Mouse (Mus musculus): Measurements from ENCODE around the gene Zscan20.
"Not testable (repeated sequence)": the region's sequence is repeated elsewhere in the genome, so short reads cannot be mapped to it uniquely, and the experiment has no call there.

Gene Zscan20

DNA sequence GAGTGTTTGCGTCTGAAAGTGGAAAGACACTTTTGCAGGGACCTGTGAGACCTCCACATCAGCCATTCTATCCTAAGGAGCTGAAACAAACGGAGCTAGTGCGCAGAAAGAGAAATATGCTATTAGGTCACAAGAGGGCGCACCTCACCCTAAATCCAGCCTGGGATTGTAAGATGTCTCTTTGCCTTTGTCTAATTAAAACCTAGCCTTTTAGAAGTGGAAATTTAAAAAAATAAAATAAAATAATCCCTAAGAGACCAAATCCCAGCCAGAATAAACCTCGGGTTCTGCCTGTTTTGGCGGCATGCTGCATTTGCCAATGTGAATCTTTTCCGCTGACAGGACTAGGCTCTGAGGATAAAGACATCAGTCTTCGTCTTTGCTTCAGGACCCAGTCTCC lies 3.4 kb upstream of the Zscan20 start:
- DNase-seq, result peak; percentile 65

DNA sequence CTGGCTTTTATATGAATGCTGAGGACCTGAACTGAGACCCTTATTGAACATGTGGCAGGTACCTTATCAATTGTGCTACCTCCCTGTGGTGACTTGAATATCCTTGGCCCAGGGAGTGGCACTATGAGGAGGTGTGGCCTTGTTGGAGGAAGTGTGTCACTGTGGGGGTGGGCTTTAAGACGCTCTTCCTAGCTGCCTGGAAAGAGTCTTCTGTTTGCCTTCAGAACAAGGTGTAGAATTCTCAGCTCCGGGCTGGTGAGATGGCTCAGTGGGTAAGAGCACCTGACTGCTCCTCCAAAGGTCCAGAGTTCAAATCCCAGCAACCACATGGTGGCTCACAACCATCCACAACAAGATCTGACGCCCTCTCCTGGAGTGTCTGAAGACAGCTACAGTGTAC lies 1.8 kb upstream of the Zscan20 start:
- DNase-seq, result not testable (repeated sequence)

DNA sequence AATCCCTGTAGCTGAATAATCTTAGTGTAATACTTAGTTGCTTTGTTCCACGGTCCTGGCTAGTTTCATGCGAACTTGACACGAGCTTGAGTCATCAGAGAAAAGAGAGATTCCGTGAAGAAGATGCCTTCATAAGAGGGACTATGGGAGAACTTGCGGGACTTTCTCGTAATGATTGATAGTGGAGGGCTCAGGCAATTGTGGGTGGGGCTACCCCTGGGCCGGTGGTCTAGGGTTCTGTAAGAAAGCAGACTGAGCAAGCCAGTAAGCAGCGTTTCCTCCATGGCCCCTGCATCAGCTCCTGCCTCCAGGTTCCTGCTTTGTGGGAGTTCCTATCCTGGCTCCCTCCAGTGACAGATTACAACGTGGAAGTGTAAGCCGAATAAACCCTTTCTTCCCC lies 808 bp upstream of the Zscan20 start:
- no peak for DNase-seq

DNA sequence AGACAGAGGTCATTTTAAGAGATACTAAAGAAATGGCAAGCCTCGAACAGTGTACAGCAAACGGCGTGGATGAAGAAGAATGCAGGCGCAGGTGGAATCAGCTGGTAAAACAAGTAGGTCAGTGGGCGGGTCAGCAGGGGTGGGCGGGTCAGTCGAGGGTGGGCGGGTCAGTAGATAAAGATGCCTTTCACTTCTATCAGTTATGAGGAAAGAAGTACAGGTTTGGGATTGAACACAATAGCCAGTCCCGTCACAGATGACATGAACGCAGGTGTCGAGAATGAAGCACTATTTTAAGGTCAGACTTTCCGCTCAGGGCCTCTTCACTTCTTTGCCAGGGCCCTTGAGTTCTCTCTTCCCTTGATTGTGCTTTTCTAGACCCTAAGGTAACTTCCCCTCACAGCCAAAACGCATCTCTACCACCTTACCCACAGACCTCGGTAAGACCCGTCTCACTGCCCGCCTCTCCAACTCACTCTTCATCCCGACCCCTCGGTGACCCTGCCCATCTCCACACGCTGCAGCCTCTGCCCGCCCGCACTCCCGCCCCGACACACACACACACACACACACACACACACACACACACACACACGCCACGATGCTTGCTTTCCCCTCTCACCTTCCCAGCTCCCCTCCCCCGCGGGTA lies 498 bp downstream of the Zscan20 start:
- DNase-seq, result peak; percentile 18

DNA sequence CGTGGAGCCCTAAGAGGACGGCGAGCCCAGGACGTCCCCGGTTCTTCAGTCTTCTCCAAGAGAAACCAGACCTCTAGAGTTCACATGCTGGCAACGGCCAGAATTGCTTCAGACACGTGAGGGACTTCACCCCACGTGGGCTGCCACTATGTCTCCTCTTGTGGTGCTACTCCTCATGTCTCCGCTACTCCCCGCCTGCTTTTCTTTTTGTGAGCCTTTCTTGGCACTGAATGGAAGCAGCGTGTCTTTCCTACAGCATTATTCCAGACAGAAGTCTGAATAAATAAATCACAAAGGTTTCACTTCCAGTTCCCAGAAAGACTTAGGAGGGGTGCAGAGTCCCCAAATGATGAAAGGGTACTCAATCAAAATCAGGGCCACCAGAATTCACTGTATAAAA lies 2.2 kb downstream of the Zscan20 start:
- DNase-seq, result no peak

DNA sequence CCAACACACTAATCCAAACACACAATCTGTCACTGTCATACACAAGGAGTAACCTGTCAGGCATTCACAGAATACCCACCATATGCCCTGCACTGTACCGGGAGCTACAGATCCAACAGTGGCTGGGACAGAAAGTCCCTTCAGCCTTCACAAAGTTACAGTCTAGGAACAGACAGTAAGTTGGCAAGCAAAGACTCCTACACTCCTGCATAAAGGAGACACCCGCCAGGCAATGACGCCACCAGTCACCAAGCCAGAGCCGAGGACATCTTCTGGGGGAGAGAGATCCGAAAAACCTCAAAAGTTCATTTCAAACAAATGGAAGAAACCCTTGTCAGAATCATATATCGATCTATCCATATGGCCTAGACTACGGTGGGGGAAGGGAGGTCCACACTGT lies 3.3 kb downstream of the Zscan20 start:
- DNase-seq, result no peak

DNA sequence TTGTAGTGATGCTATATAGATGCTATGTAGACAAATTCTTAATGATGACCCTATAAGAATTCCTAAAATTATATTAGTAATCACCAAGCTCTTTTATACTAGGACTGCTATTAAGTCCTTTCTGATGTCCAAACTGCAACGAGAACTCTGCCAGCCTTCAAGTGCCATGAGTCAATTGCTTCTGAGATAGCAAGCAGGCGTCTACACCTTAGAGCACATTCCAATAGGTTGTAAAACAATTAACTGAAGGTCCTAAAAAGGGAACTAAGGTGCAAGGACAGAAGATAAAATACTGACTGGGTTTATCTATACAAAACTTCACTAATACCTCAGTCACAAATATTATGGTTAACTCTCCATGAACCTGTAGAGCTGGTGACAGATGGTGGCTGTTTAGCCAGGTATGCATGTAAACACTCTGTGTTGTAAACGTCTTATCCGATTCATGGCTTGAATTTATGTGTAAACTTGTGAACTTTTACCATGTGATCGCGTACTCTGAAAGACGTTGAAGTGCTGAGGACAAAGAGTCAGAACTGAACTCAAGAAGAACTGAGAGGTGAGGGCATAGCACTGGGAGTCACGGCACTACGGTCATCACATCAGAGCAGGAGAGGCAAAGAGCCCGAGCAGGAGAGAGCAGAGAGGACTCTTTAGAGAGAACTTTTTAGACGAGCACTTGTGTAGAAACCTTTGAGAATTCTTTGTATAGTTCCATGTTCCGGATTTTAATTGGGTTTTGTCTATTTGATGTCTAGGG lies 11.9 kb downstream of the Zscan20 start:
- DNase-seq, result no peak

DNA sequence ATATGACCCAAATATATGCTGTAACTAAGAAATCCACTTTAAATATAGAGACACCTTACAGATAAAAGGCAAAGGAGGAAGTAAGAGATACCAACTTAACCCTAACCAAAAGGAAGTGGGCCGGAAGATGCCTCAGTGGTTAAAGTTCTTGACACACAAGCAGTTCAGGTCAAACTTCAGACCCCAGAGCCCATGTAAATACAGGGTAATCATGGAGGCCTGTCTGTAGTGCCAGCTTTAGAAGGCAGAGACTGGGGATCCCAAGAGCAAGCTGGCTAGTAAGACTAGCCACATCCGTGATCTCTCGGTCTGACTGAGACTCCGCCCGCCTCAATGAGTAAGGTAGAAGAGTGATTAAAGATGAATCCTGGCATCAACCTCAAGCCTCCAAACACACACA lies 15.8 kb downstream of the Zscan20 start:
- DNase-seq, result no peak

DNA sequence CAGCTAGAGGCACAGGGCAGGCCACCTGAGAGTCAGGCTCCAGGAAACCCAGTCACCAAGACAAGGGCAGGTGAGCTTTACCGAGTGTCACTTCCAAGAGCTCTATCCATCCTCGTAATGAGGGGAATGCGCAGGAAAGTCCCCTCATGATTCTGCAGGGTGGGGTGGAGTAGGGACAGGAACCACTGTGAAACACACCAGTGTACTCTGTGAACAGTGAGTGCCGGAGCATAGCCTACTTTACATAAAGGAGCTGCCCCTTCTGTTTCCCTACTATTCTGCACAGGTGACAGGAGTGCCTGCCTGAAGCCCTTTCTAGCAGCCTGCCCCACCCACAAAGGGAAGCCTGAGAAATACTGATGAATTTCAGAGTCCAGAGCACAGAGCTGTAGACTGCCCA lies 16.6 kb downstream of the Zscan20 start:
- DNase-seq, result no peak

DNA sequence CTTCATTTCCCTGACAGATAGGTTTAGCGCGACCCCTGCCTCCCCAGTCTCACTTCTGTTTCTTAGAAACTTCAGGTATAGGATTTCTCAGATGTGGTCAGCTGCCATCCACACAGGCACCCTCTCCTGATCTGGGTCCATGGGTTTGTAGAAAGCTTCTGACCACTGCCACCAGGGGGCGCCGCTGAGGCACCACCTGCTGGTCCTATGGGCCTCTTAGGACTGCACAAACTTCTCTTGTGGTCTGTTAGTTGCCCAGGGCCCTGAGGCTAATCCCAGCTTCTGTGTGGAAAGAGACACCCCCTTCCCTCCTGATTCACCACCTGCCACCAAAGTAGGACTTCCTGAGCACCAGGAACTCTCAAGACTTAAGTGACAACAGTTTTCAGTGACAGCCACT lies 30.7 kb downstream of the Zscan20 start:
- DNase-seq, result peak; percentile 10

DNA sequence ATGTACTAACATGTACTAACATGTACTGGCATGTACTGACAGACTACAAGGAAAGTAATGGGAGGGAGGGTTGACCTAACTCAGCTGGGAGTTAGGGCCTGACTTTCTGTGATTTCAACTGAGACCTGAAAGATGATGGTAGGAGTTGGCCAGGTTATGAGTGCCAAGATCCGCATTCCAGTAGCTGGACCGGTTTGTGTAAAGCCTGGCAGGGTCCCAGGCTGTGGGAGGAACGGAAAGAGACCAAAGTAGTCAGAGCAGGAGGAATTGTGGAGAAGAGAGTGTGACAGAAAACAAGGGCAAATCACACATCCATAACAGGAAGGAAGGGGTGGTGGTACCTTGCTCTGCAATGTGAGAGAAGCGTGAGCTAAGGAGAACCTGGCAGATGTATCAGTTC lies 34.1 kb downstream of the Zscan20 start:
- peak; percentile 23 for DNase-seq

DNA sequence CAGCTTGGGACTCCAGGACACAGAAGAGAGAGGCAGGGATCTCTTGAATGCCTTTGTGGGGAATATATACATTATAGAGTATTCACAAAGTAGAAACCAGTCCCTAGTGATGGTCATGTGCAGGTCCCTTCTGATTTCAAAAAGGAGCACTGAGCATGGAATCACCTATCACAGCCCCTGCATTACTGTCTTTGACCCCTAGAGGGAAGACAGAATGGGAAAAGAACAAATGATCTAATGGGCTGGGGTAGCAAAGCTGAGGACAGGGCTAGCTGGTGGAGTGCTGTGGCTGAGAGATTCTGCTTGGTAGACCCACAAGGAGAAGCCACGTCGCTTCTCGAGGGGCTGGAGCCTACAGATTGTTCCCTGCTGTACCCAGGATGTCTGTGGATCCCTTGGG lies 49.6 kb downstream of the Zscan20 start:
- DNase-seq, result no peak

DNA sequence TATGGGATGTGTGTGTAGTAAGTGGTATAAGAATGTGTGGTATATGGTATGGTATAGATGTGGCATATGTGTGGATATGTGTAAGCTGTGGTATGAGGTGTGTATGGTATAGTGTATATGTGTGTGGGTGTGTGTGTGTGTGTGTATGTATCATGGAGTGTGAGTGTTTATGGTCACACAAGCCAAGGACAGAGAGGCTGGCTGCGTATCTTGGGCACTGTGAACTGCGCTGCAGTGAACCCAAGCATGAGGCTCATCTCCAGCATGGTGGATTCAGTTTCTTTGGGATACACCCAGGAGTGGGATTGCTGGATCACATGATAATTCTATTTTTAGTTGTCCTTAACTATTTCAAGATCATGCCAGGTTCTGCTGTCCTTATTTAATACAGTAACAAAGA lies 55.7 kb downstream of the Zscan20 start:
- DNase-seq, result no peak

DNA sequence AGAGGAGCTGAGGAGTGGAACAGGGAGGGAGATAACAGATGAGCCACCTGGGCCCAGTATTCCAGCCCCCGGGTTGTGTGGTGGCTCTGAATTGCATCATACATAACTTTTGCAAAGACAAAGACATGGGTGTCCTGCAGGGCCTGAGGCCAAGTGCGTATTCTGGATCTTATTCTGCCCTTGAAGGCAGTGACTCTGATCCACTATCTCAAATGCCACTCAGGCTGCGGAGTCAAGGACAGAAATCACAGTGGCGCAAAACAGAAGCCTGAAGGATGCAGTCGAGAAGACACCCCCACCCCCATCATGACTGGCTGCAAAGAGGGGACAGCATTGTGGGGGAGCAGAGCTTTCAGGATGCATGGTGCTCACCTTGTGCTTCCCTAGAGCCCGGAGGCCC lies 59.1 kb downstream of the Zscan20 start:
- no peak for DNase-seq

DNA sequence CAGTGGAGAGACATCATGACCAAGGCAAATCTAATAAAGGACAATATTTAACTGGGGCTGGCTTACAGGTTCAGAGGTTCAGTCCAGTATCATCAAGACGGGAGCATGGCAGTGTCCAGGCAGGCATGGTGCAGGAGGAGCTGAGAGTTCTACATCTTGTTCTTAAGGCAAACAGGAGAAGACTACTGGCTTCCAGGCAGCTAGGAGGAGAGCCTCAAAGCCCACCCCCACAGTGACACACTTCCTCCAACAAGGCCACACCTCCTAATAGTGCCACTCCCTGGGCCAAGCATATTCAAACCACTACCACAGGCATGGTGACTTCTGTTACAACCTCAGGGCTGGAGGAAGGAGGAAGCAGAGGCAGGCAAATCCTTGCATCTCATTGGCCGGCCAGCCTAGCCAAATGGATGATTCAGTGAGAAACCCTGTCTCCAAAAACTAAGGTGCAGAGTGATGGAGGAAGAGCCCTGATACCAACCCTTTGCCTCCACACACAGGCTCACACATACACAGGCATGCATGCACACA lies 65.9 kb downstream of the Zscan20 start:
- not testable (repeated sequence) for DNase-seq

DNA sequence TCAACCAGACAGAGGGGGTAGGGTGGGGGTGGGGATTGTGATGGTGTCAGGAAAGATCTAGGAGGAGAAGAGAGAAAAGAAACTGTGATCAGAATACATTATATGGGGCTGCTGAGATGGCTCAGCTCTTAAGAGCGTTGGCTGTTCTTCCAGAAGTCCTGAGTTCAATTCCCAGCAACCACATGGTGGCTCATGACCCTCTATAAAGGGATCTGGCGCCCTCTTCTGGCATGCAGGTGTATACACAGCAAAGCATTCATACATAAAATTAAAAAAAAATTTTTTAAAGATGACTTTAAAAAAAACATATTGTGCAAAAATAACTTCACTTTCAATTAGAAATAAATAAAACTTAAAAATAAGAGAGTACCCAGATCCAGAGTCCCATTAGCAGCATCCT lies 66.5 kb downstream of the Zscan20 start:
- DNase-seq, result no peak

All from kidney, postnatal 14 days (tissue).